Comparison of ENCODE assay signal across 20 mouse cellular contexts in the genomic region with DNA sequence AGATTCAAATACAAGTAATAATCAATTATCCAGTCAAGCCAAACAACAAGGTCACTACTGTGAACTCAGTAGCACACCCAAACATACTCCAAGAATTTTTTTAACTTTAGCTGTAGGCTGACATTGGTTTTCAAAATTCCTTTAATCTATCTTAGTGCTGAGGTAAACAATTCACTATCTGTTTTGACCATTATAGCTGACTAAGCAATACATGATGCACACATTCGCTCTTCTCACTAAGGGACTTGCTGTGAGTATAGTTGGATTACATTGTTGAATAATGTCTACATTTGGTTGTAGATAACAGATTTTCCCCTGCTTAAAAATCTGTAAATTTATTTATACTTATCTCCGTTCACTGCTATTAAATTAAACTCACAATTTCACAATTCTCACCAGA.
DNase-seq lines count a peak whose midpoint lies in the region; ATAC-seq and TF ChIP-seq lines count a peak whose summit lies in the region.
"Had no signal": no experiment of that assay in that cellular context is flagged by ENCODE, and none has a peak within 500 bp of the region (broad histone marks: within the 10 kb centered on the region; RNA-seq: fewer than 3 reads in every experiment).

No protein-coding gene starts in this region.

- WGBS in kidney, embryonic 15.5 days: 91% methylated on average over 2 of the region's 2 CpGs

- H3K79me2 ChIP-seq in CH12.LX (replicated peaks; ENCODE audit: control insufficient read depth, extremely low read depth, insufficient read depth, poor library complexity, severe bottlenecking): no peaks in the 10 kb centered on the region

- TF ChIP-seq CTCF in CH12.LX (conservative IDR thresholded peaks at IDR 0.05 in 1 of 2, IDR thresholded peaks at IDR 0.05 in 1 of 2; ENCODE audit: low read depth in 2 of 2, low read length in 2 of 2): no peak

- no peak overlapping the region for H3K4me2 ChIP-seq in CH12.LX (ENCODE audit: insufficient read depth, low read depth, poor library complexity, severe bottlenecking)
- no peak overlapping the region for H3K4me2 ChIP-seq in kidney, embryonic 15.5 days

- no peak for TF ChIP-seq RAD21 in CH12.LX (IDR thresholded peaks at IDR 0.05; ENCODE audit: low read depth, low read length)

- no peak for ATAC-seq in kidney, embryonic 15.5 days (replicated peaks; ENCODE audit: low FRiP score)
- ATAC-seq: activated CD4-positive, CD25-positive, alpha-beta regulatory T cell, adult 4 months; CD4-positive, CD25-positive, alpha-beta regulatory T cell, adult 4 months; Patski had no signal

- H3K27me3 ChIP-seq in CH12.LX (replicated peaks): no peaks in the 10 kb centered on the region
- H3K27me3 ChIP-seq in kidney, embryonic 15.5 days: no peaks in the 10 kb centered on the region
- H3K27me3 ChIP-seq: Patski had no signal

- no peaks in the 10 kb centered on the region for H3K9me3 ChIP-seq in CH12.LX (replicated peaks; ENCODE audit: low read length)
- no peaks in the 10 kb centered on the region for H3K9me3 ChIP-seq in ES-E14 (ENCODE audit: control insufficient read depth, insufficient read depth, low read depth, low read length)
- no peaks in the 10 kb centered on the region for H3K9me3 ChIP-seq in kidney, embryonic 15.5 days (replicated peaks)

- no peak for TF ChIP-seq POLR2A in CH12.LX (IDR thresholded peaks at IDR 0.05; ENCODE audit: low read depth, low read length)

- no peak overlapping the region for H3K4me3 ChIP-seq in CH12.LX (replicated peaks in 1 of 3; ENCODE audit: low read depth in 2 of 3, low read length in 2 of 3, poor library complexity in 1 of 3)
- H3K4me3 ChIP-seq in ES-E14 (ENCODE audit: insufficient read depth in 1 of 2, low read depth in 1 of 2, low read length in 2 of 2, poor library complexity in 1 of 2, severe bottlenecking in 1 of 2): no peak overlapping the region
- H3K4me3 ChIP-seq in kidney, embryonic 15.5 days (replicated peaks): no peak overlapping the region

- dilution Hi-C loops in CH12.LX (cut with MboI; ENCODE audit: extremely low pct_ligation_motif_present, extremely low pct_unique_long_range_greater_than_20kb, low sequenced_read_pairs): no loop called here

- H3K36me3 ChIP-seq in CH12.LX (replicated peaks in 1 of 2; ENCODE audit: control insufficient read depth in 1 of 2, insufficient read depth in 1 of 2, low read length in 1 of 2) (no peaks in the 10 kb centered on the region), ES-E14 (ENCODE audit: control insufficient read depth, insufficient read depth, low read length, poor library complexity, severe bottlenecking) (no peaks in the 10 kb centered on the region)
- H3K36me3 ChIP-seq in kidney, embryonic 15.5 days: no peaks in the 10 kb centered on the region
- H3K36me3 ChIP-seq: G1E had no signal

- DNase-seq in CH12.LX (ENCODE audit: extremely low read depth) (no peak), ES-E14 (ENCODE audit: low read depth, low spot score) (no peak)
- DNase-seq in frontal cortex, adult 2 months (ENCODE audit: extremely low spot score in 1 of 2, low spot score in 1 of 2): no peak
- DNase-seq: adrenal gland, adult 2 months; adrenal gland, adult 8-10 months; adrenal gland, postnatal 10 days; adrenal gland, postnatal 14 days; adrenal gland, postnatal 25 days; adrenal gland, postnatal 36 days; B cell, adult 2 months; cerebellum, adult 11 months; cerebellum, adult 11-12 months; cerebellum, adult 18-20 months; cerebellum, adult 2 months; cerebellum, adult 8-10 months had no signal

- H3K9ac ChIP-seq in CH12.LX (ENCODE audit: insufficient read depth, low read depth) (no peak overlapping the region), ES-E14 (ENCODE audit: insufficient read depth, low read depth, low read length, poor library complexity, severe bottlenecking) (no peak overlapping the region)
- H3K9ac ChIP-seq in kidney, embryonic 15.5 days: no peak overlapping the region

- TF ChIP-seq EP300 in CH12.LX (IDR thresholded peaks at IDR 0.05; ENCODE audit: low read length): no peak

- in situ Hi-C loops in CH12.LX (cut with MboI; ENCODE audit: low pct_ligation_motif_present, low pct_unique_long_range_greater_than_20kb, low sequenced_read_pairs) (no loop called here), ES-E14 (cut with MboI; ENCODE audit: low sequenced_read_pairs in 2 of 2, unreplicated experiment in 2 of 2) (no loop called here)

- H3K4me1 ChIP-seq in CH12.LX (ENCODE audit: control insufficient read depth in 1 of 2, insufficient read depth in 2 of 2): no peaks in the 10 kb centered on the region
- no peaks in the 10 kb centered on the region for H3K4me1 ChIP-seq in ES-E14 (ENCODE audit: control insufficient read depth in 2 of 2, insufficient read depth in 2 of 2, low read length in 2 of 2, poor library complexity in 1 of 2)
- no peaks in the 10 kb centered on the region for H3K4me1 ChIP-seq in kidney, embryonic 15.5 days

- H3K27ac ChIP-seq in CH12.LX (ENCODE audit: insufficient read depth, low read depth): no peak overlapping the region
- no peak overlapping the region for H3K27ac ChIP-seq in ES-E14 (ENCODE audit: insufficient read depth, low read depth, low read length, poor library complexity, severe bottlenecking)
- H3K27ac ChIP-seq in kidney, embryonic 15.5 days: no peak overlapping the region

TF ChIP-seq in CH12.LX, 34 proteins besides CTCF, POLR2A, EP300 and RAD21:
- peak; percentile 76 for TF ChIP-seq MAFK (IDR thresholded peaks at IDR 0.05; ENCODE audit: insufficient replicate concordance, low read length)
- TF ChIP-seq JUND (conservative IDR thresholded peaks at IDR 0.05; ENCODE audit: low read depth, low read length): no peak

TF ChIP-seq in ES-E14, 5 proteins besides CTCF, POLR2A, EP300 and RAD21:
- TF ChIP-seq CHD2 (IDR thresholded peaks at IDR 0.05; ENCODE audit: low read depth, low read length) (no peak), MAFK (IDR thresholded peaks at IDR 0.05; ENCODE audit: insufficient read depth, low read depth, low read length) (0 out of 2 replicates have a peak, but pooled peaks have one; percentile 53)
